In genomic region chr9:47240950-47241349, GRCm38 (mm10) we compare ENCODE assay signal across 18 mouse cellular contexts.
DNase-seq lines count a peak whose midpoint lies in the region; ATAC-seq and TF ChIP-seq lines count a peak whose summit lies in the region.
"Had no signal": no experiment of that assay in that cellular context is flagged by ENCODE, and none has a peak within 500 bp of the region (broad histone marks: within the 10 kb centered on the region; RNA-seq: fewer than 3 reads in every experiment).

No protein-coding gene starts in this region.

- no peak overlapping the region for H3K9ac ChIP-seq in heart, adult 2 months (ENCODE audit: low read depth, low read length)
- H3K9ac ChIP-seq in heart, embryonic 11.5 days (ENCODE audit: low read depth, low read length), result no peak overlapping the region
- H3K9ac ChIP-seq: forebrain, embryonic 13.5 days; intestine, embryonic 15.5 days; kidney, embryonic 15.5 days; liver, embryonic 12.5 days; lung, embryonic 14.5 days had no signal

- H3K27me3 ChIP-seq in heart, adult 2 months (ENCODE audit: control insufficient read depth, insufficient read depth, low read length), result no peaks in the 10 kb centered on the region
- H3K27me3 ChIP-seq in heart, embryonic 11.5 days (ENCODE audit: control insufficient read depth, insufficient read depth, low read length), result no peaks in the 10 kb centered on the region
- H3K27me3 ChIP-seq: forebrain, embryonic 13.5 days; intestine, embryonic 15.5 days; kidney, embryonic 15.5 days; liver, embryonic 12.5 days had no signal

- H3K36me3 ChIP-seq in heart, adult 2 months (ENCODE audit: control insufficient read depth, insufficient read depth, low read length), result no peaks in the 10 kb centered on the region
- H3K36me3 ChIP-seq in heart, embryonic 11.5 days (ENCODE audit: control insufficient read depth, insufficient read depth, low read length), result no peaks in the 10 kb centered on the region
- H3K36me3 ChIP-seq: embryonic facial prominence, embryonic 10.5 days; intestine, embryonic 15.5 days; kidney, embryonic 15.5 days; liver, embryonic 12.5 days had no signal

- no peak for TF ChIP-seq CTCF in heart, adult 2 months (IDR thresholded peaks at IDR 0.05)

- no peak for ATAC-seq in heart, embryonic 11.5 days (replicated peaks; ENCODE audit: insufficient number of reproducible peaks, low FRiP score, low TSS enrichment)
- ATAC-seq in cerebellum, adult (ENCODE audit: insufficient number of reproducible peaks, low FRiP score, low TSS enrichment), result peak; percentile 72; the same call in 1 of the 2 replicates
- ATAC-seq: forebrain, embryonic 13.5 days; intestine, embryonic 15.5 days; liver, embryonic 12.5 days had no signal

- H3K9me3 ChIP-seq in heart, embryonic 11.5 days (replicated peaks; ENCODE audit: control insufficient read depth, low read length), result no peaks in the 10 kb centered on the region
- H3K9me3 ChIP-seq: embryonic facial prominence, embryonic 10.5 days; forebrain, embryonic 13.5 days; intestine, embryonic 15.5 days; liver, embryonic 12.5 days had no signal

- WGBS in heart, adult 2 months, result 63% methylated on average over 8 of the region's 8 CpGs
- WGBS in heart, embryonic 11.5 days (ENCODE audit: insufficient replicate concordance), result 89% methylated on average over 8 of the region's 8 CpGs

- intact Hi-C loops in heart, adult 2 months (cut with DNase I), result no loop called here
- intact Hi-C loops in heart, postnatal 10 days (cut with DNase I), result no loop called here

- no peak for TF ChIP-seq POLR2A in heart, adult 2 months (IDR thresholded peaks at IDR 0.05; ENCODE audit: insufficient read depth, low read depth, low read length)

- no peaks in the 10 kb centered on the region for H3K4me1 ChIP-seq in heart, adult 2 months (ENCODE audit: control insufficient read depth, insufficient read depth, low read length)
- no peaks in the 10 kb centered on the region for H3K4me1 ChIP-seq in heart, embryonic 11.5 days (ENCODE audit: control insufficient read depth, insufficient read depth, low read length)
- H3K4me1 ChIP-seq: embryonic facial prominence, embryonic 10.5 days; forebrain, embryonic 13.5 days; intestine, embryonic 15.5 days; liver, embryonic 12.5 days had no signal

- peak; percentile 51 to 62 for DNase-seq in heart, adult 2 months
- DNase-seq in cerebellum, adult 8-10 months, result peak; percentile 86
- DNase-seq in heart, postnatal 10 days, result peak; percentile 65 to 66
- no peak for DNase-seq in spleen, adult 12 weeks (ENCODE audit: low spot score)
- no peak for DNase-seq in thymus, adult 18-20 months
- no peak for DNase-seq in ovary, adult 18-20 months (ENCODE audit: low spot score)
- DNase-seq: lung, embryonic 14.5 days; lung, postnatal 4 days; right cerebral cortex, postnatal 25 days; thymus, adult 2 months had no signal

- H3K27ac ChIP-seq in heart, adult 2 months, result no peak overlapping the region
- H3K27ac ChIP-seq in heart, embryonic 11.5 days (ENCODE audit: low read depth, low read length), result no peak overlapping the region
- H3K27ac ChIP-seq: embryonic facial prominence, embryonic 10.5 days; forebrain, embryonic 13.5 days; intestine, embryonic 15.5 days; kidney, embryonic 15.5 days; liver, embryonic 12.5 days had no signal

- TF ChIP-seq EP300 in heart, adult 2 months (IDR thresholded peaks at IDR 0.05; ENCODE audit: insufficient read depth, low read depth, low read length), result no peak

- no peak overlapping the region for H3K4me2 ChIP-seq in heart, embryonic 11.5 days
- H3K4me2 ChIP-seq: forebrain, embryonic 13.5 days; intestine, embryonic 15.5 days; kidney, embryonic 15.5 days; liver, embryonic 12.5 days; lung, embryonic 14.5 days; midbrain, embryonic 11.5 days had no signal

- H3K79me2 ChIP-seq in heart, adult 2 months (replicated peaks; ENCODE audit: control insufficient read depth, insufficient read depth, low read length), result no peaks in the 10 kb centered on the region

- no peak overlapping the region for H3K4me3 ChIP-seq in heart, adult 2 months
- no peak overlapping the region for H3K4me3 ChIP-seq in heart, embryonic 11.5 days (ENCODE audit: low read depth, low read length)
- H3K4me3 ChIP-seq: embryonic facial prominence, embryonic 10.5 days; forebrain, embryonic 13.5 days; intestine, embryonic 15.5 days; kidney, embryonic 15.5 days; liver, embryonic 12.5 days had no signal

Comparison
In these comparisons a context has a peak if more than half of its experiments do, and no peak if none do; other contexts are left out.
1. DNase-seq: peak in heart, adult 2 months (2 of 2), cerebellum, adult 8-10 months (single experiment) and heart, postnatal 10 days (2 of 2); none in spleen, adult 12 weeks (single experiment), thymus, adult 18-20 months (0 of 2) and ovary, adult 18-20 months (single experiment).